17 mouse cellular contexts compared by ENCODE assay signal in genomic region chr12:7430981-7431380, GRCm38 (mm10).
"Had no signal": no experiment of that assay in that cellular context is flagged by ENCODE, and none has a peak within 500 bp of the region (broad histone marks: within the 10 kb centered on the region; RNA-seq: fewer than 3 reads in every experiment).

No protein-coding gene starts in this region.

- ATAC-seq: hindbrain, embryonic 16.5 days; inflammation-experienced regulatory T-cells, adult 6 months; intestine, embryonic 15.5 days; intestine, postnatal 0 days had no signal

- DNase-seq: gastrocnemius, adult 2 months; gastrocnemius, postnatal 10 days; gastrocnemius, postnatal 25 days; heart, adult 18-20 months; heart, postnatal 10 days; heart, postnatal 4 days; kidney, adult 18-20 months; kidney, adult 8-10 months; kidney, postnatal 10 days; kidney, postnatal 25 days; kidney, postnatal 4 days; liver; liver, embryonic 13.5 days had no signal
